Mouse (Mus musculus): ENCODE measurements around the gene Rgs6.

Rgs6 gene

GRCm38 (mm10) chr12:83043980-83044620 is 456.0 kb downstream of the Rgs6 start:
- no peak for DNase-seq

- DNase-seq = no peak
Observed at GRCm38 (mm10) chr12:83044621-83044990, 456.5 kb downstream of the Rgs6 start.

- no peak for DNase-seq
Observed at GRCm38 (mm10) chr12:83045001-83045531, 457.0 kb downstream of the Rgs6 start.

GRCm38 (mm10) chr12:83046734-83047133 is 458.6 kb downstream of the Rgs6 start:
- no peak for DNase-seq

- no peak for DNase-seq
Observed at GRCm38 (mm10) chr12:83047710-83048109, 459.6 kb downstream of the Rgs6 start.

GRCm38 (mm10) chr12:83050514-83050913 is 462.4 kb downstream of the Rgs6 start:
- no peak for DNase-seq

- no peak for DNase-seq
Observed at GRCm38 (mm10) chr12:83052391-83052790, 464.3 kb downstream of the Rgs6 start.

GRCm38 (mm10) chr12:83055690-83056089 is 467.6 kb downstream of the Rgs6 start:
- no peak for DNase-seq

- no peak for DNase-seq
Observed at GRCm38 (mm10) chr12:83066426-83066825, 478.3 kb downstream of the Rgs6 start.

GRCm38 (mm10) chr12:83070848-83071247 is 482.8 kb downstream of the Rgs6 start:
- no peak for DNase-seq

GRCm38 (mm10) chr12:83072181-83072887 is 484.2 kb downstream of the Rgs6 start:
- DNase-seq = no peak

- no peak for DNase-seq
Observed at GRCm38 (mm10) chr12:83072951-83073878, 485.1 kb downstream of the Rgs6 start.

- no peak for DNase-seq
Observed at GRCm38 (mm10) chr12:83073879-83074368, 485.8 kb downstream of the Rgs6 start.

GRCm38 (mm10) chr12:83076179-83076578 is 488.1 kb downstream of the Rgs6 start:
- DNase-seq = no peak

GRCm38 (mm10) chr12:83077486-83077885 is 489.4 kb downstream of the Rgs6 start:
- no peak for DNase-seq

GRCm38 (mm10) chr12:83083427-83083826 is 495.3 kb downstream of the Rgs6 start:
- no peak for DNase-seq

GRCm38 (mm10) chr12:83084614-83085013 is 496.5 kb downstream of the Rgs6 start:
- no peak for DNase-seq

- no peak for DNase-seq
Observed at GRCm38 (mm10) chr12:83087010-83087409, 498.9 kb downstream of the Rgs6 start.

- DNase-seq = no peak
Observed at GRCm38 (mm10) chr12:83087555-83087954, 499.5 kb downstream of the Rgs6 start.

- no peak for DNase-seq
Observed at GRCm38 (mm10) chr12:83092001-83092400, 503.9 kb downstream of the Rgs6 start.

GRCm38 (mm10) chr12:83097787-83098186 is 509.7 kb downstream of the Rgs6 start:
- DNase-seq = no peak

- no peak for DNase-seq
Observed at GRCm38 (mm10) chr12:83098646-83099371, 510.7 kb downstream of the Rgs6 start.

All from thymus, postnatal 25 days (tissue).